In the genomic region with DNA sequence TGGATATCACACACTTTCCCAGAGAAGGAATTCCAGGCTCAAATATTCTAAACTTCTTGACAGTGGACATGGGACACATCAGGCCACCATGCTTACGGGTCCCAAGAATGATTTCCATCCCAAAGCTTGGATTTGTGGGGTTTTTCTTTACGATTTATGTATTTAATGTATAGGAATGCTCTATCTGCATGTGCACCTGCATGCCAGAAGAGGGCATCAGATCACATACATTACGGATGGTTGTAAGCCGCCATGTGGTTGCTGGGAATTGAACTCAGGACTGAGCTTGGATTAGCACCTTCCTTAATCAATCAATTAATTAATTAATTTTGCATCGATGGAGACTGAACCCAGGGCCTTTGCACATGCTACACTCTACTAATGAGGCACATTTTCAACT, we compare ENCODE assay signal across 38 mouse cellular contexts. TPM values are rescaled to one million over a fixed set of nuclear protein-coding genes. Genes with fewer than 3 reads are reported as not detected.
DNase-seq lines count a peak whose midpoint lies in the region; ATAC-seq and TF ChIP-seq lines count a peak whose summit lies in the region.
"Had no signal": no experiment of that assay in that cellular context is flagged by ENCODE, and none has a peak within 500 bp of the region (broad histone marks: within the 10 kb centered on the region; RNA-seq: fewer than 3 reads in every experiment).

No protein-coding gene starts in this region.

- H3K4me3 ChIP-seq in forebrain, postnatal 0 days (ENCODE audit: low read depth, low read length), result no peak overlapping the region
- no peak overlapping the region for H3K4me3 ChIP-seq in forebrain, embryonic 11.5 days (ENCODE audit: low read depth, low read length)
- no peak overlapping the region for H3K4me3 ChIP-seq in left cerebral cortex, adult 2 months
- H3K4me3 ChIP-seq in midbrain, postnatal 0 days (ENCODE audit: low read depth, low read length), result no peak overlapping the region
- no peak overlapping the region for H3K4me3 ChIP-seq in midbrain, embryonic 14.5 days (replicated peaks; ENCODE audit: low read depth, low read length)
- H3K4me3 ChIP-seq: embryonic facial prominence, embryonic 13.5 days; forebrain, embryonic 10.5 days; heart, embryonic 13.5 days; limb, embryonic 13.5 days; liver, embryonic 13.5 days; midbrain, embryonic 13.5 days; neural tube, embryonic 15.5 days had no signal

- peaks cover 12% of the 10 kb centered on the region for H3K36me3 ChIP-seq in forebrain, postnatal 0 days (ENCODE audit: insufficient read depth)
- peaks cover 15% of the 10 kb centered on the region; the same call in 1 of the 2 replicates for H3K36me3 ChIP-seq in forebrain, embryonic 11.5 days (ENCODE audit: control insufficient read depth, insufficient read depth, low read length)
- peaks cover under 1% of the 10 kb centered on the region; the same call in 1 of the 2 replicates for H3K36me3 ChIP-seq in midbrain, postnatal 0 days (ENCODE audit: insufficient read depth, low read length)
- H3K36me3 ChIP-seq in midbrain, embryonic 14.5 days (ENCODE audit: control insufficient read depth, insufficient read depth, low read length), result peaks cover 64% of the 10 kb centered on the region

- 93% methylated on average over 5 of the region's 5 CpGs for WGBS in forebrain, postnatal 0 days
- WGBS in forebrain, embryonic 11.5 days, result 95% methylated on average over 5 of the region's 5 CpGs
- WGBS in midbrain, postnatal 0 days, result 93% methylated on average over 5 of the region's 5 CpGs
- 93% methylated on average over 5 of the region's 5 CpGs for WGBS in midbrain, embryonic 14.5 days

- no peaks in the 10 kb centered on the region for H3K4me1 ChIP-seq in forebrain, postnatal 0 days (ENCODE audit: insufficient read depth)
- no peaks in the 10 kb centered on the region for H3K4me1 ChIP-seq in forebrain, embryonic 11.5 days (replicated peaks; ENCODE audit: control insufficient read depth, insufficient read depth, low read length)
- H3K4me1 ChIP-seq in midbrain, postnatal 0 days (ENCODE audit: insufficient read depth, low read length), result no peaks in the 10 kb centered on the region
- no peaks in the 10 kb centered on the region for H3K4me1 ChIP-seq in midbrain, embryonic 14.5 days (ENCODE audit: control insufficient read depth, insufficient read depth, low read length)
- H3K4me1 ChIP-seq: liver, embryonic 13.5 days; midbrain, embryonic 13.5 days; neural tube, embryonic 15.5 days had no signal

- DNase-seq in forebrain, postnatal 0 days, result no peak
- no peak for DNase-seq in forebrain, embryonic 11.5 days (ENCODE audit: low spot score)
- no peak for DNase-seq in left cerebral cortex, adult 2 months (ENCODE audit: extremely low spot score in 1 of 2, low spot score in 2 of 2)
- no peak for DNase-seq in left cerebral cortex, adult 8-10 months (ENCODE audit: low spot score in 2 of 2)
- no peak for DNase-seq in midbrain, postnatal 0 days (ENCODE audit: low spot score)
- no peak for DNase-seq in midbrain, embryonic 14.5 days
- DNase-seq in spleen, postnatal 10 days (ENCODE audit: low spot score in 2 of 2), result no peak
- DNase-seq: adrenal gland, adult 2 months; adrenal gland, postnatal 36 days; cerebellum, adult 18-20 months; cerebellum, postnatal 10 days; heart, postnatal 14 days; liver, embryonic 13.5 days; retina, postnatal 1 day had no signal

- 0 out of 2 replicates have a peak, but pooled peaks have one; percentile 28 for TF ChIP-seq CTCF in forebrain, postnatal 0 days (IDR thresholded peaks at IDR 0.05; ENCODE audit: low read depth)
- TF ChIP-seq CTCF in left cerebral cortex, adult 2 months (IDR thresholded peaks at IDR 0.05), result peak; percentile 10
- TF ChIP-seq CTCF in midbrain, postnatal 0 days (IDR thresholded peaks at IDR 0.05), result 0 out of 2 replicates have a peak, but pooled peaks have one; percentile 24

- H3K9me3 ChIP-seq in forebrain, postnatal 0 days (ENCODE audit: low read length), result no peaks in the 10 kb centered on the region
- no peaks in the 10 kb centered on the region for H3K9me3 ChIP-seq in forebrain, embryonic 11.5 days (ENCODE audit: control insufficient read depth, low read length)
- H3K9me3 ChIP-seq in midbrain, postnatal 0 days (ENCODE audit: low read length), result no peaks in the 10 kb centered on the region
- H3K9me3 ChIP-seq in midbrain, embryonic 14.5 days (ENCODE audit: control insufficient read depth, low read length), result no peaks in the 10 kb centered on the region
- H3K9me3 ChIP-seq: embryonic facial prominence, embryonic 13.5 days; forebrain, embryonic 10.5 days; heart, embryonic 13.5 days; limb, embryonic 13.5 days; liver, embryonic 13.5 days; midbrain, embryonic 13.5 days; neural tube, embryonic 15.5 days had no signal

- intact Hi-C loops in left cerebral cortex, adult 2 months (cut with DNase I), result loop anchor here (5.0 kb wide), 1 partner anchor 98 kb away; no protein-coding TSS in a partner anchor

- ATAC-seq in forebrain, postnatal 0 days, result no peak
- ATAC-seq in forebrain, embryonic 11.5 days (replicated peaks; ENCODE audit: low FRiP score), result no peak
- no peak for ATAC-seq in midbrain, postnatal 0 days (ENCODE audit: low FRiP score)
- ATAC-seq in midbrain, embryonic 14.5 days (ENCODE audit: low FRiP score, low TSS enrichment), result no peak
- ATAC-seq: activated CD4-positive, CD25-positive, alpha-beta regulatory T cell, adult 4 months; forebrain, embryonic 16.5 days; hindbrain, embryonic 16.5 days; midbrain, embryonic 13.5 days had no signal

- H3K9ac ChIP-seq in forebrain, postnatal 0 days, result no peak overlapping the region
- no peak overlapping the region for H3K9ac ChIP-seq in forebrain, embryonic 11.5 days (ENCODE audit: low read length)
- no peak overlapping the region for H3K9ac ChIP-seq in midbrain, postnatal 0 days (replicated peaks; ENCODE audit: low read length, poor library complexity, severe bottlenecking)
- H3K9ac ChIP-seq in midbrain, embryonic 14.5 days (replicated peaks; ENCODE audit: low read length), result no peak overlapping the region
- H3K9ac ChIP-seq: embryonic facial prominence, embryonic 13.5 days; heart, embryonic 13.5 days; limb, embryonic 13.5 days; liver, embryonic 13.5 days; midbrain, embryonic 13.5 days; neural tube, embryonic 15.5 days had no signal

- H3K4me2 ChIP-seq in forebrain, postnatal 0 days (ENCODE audit: low read depth), result no peak overlapping the region
- no peak overlapping the region for H3K4me2 ChIP-seq in forebrain, embryonic 11.5 days (ENCODE audit: low read depth, low read length, severe bottlenecking)
- H3K4me2 ChIP-seq in midbrain, postnatal 0 days (ENCODE audit: low read depth, low read length, poor library complexity, severe bottlenecking), result no peak overlapping the region
- H3K4me2 ChIP-seq in midbrain, embryonic 14.5 days (ENCODE audit: low read length), result no peak overlapping the region
- H3K4me2 ChIP-seq: embryonic facial prominence, embryonic 13.5 days; heart, embryonic 13.5 days; limb, embryonic 13.5 days; liver, embryonic 13.5 days; midbrain, embryonic 13.5 days; neural tube, embryonic 15.5 days had no signal

- no peaks in the 10 kb centered on the region for H3K27me3 ChIP-seq in forebrain, postnatal 0 days (ENCODE audit: insufficient read depth, low read length)
- no peaks in the 10 kb centered on the region for H3K27me3 ChIP-seq in forebrain, embryonic 11.5 days (ENCODE audit: control insufficient read depth, insufficient read depth, low read length)
- H3K27me3 ChIP-seq in midbrain, postnatal 0 days (ENCODE audit: insufficient read depth, low read length), result no peaks in the 10 kb centered on the region
- H3K27me3 ChIP-seq in midbrain, embryonic 14.5 days (ENCODE audit: control insufficient read depth, insufficient read depth, low read length), result no peaks in the 10 kb centered on the region
- H3K27me3 ChIP-seq: embryonic facial prominence, embryonic 13.5 days; heart, embryonic 13.5 days; limb, embryonic 13.5 days; liver, embryonic 13.5 days; midbrain, embryonic 13.5 days; neural tube, embryonic 15.5 days had no signal

- H3K27ac ChIP-seq in forebrain, postnatal 0 days (ENCODE audit: low read depth, low read length), result no peak overlapping the region
- H3K27ac ChIP-seq in forebrain, embryonic 11.5 days (ENCODE audit: low read depth, low read length), result no peak overlapping the region
- no peak overlapping the region for H3K27ac ChIP-seq in left cerebral cortex, adult 2 months
- H3K27ac ChIP-seq in midbrain, postnatal 0 days (ENCODE audit: low read depth, low read length), result no peak overlapping the region
- no peak overlapping the region for H3K27ac ChIP-seq in midbrain, embryonic 14.5 days (replicated peaks; ENCODE audit: low read depth, low read length)
- H3K27ac ChIP-seq: embryonic facial prominence, embryonic 13.5 days; forebrain, embryonic 10.5 days; heart, embryonic 13.5 days; limb, embryonic 13.5 days; liver, embryonic 13.5 days; macrophage; midbrain, embryonic 13.5 days; neural tube, embryonic 15.5 days had no signal

RNA-seq across cellular contexts. Expression of a gene that starts 30.0 kb away (rescaled TPM):
- 3.0 and 3.3 TPM in 2 replicates for total RNA-seq in forebrain, postnatal 0 days (2014; rRNA removed)
- polyA plus RNA-seq in forebrain, postnatal 0 days (2015; fragmentation: Nextera tagmentation; extraction: Ambion mirVana), result 1.8 and 2.5 TPM in 2 replicates
- 109 and 114 TPM in 2 replicates for polyA plus RNA-seq in forebrain, embryonic 11.5 days (2014; fragmentation: Nextera tagmentation; extraction: Ambion mirVana)
- total RNA-seq in left cerebral cortex, adult 2 months (2021), result under 1 TPM; 0.23 to 0.45 TPM
- under 1 TPM in 1 of 4 experiments, not detected in 3; 0.20 TPM for total RNA-seq in left cerebral cortex, adult 8-10 months (2022)
- 2.2 and 3.2 TPM in 2 replicates for total RNA-seq in midbrain, postnatal 0 days (2014; rRNA removed)
- 1.2 and 1.3 TPM in 2 replicates for polyA plus RNA-seq in midbrain, postnatal 0 days (2015; fragmentation: Nextera tagmentation; extraction: Ambion mirVana)
- polyA plus RNA-seq in midbrain, embryonic 14.5 days (2014; fragmentation: Nextera tagmentation; extraction: Ambion mirVana), result 10.7 and 11.1 TPM in 2 replicates
- total RNA-seq: common myeloid progenitor, adult 5-6 weeks; gastrocnemius, adult 8-10 months; layer of hippocampus, adult 18-20 months had no signal
- polyA plus RNA-seq: macrophage; spleen, adult 2 months had no signal

RNA-seq across cellular contexts. Expression of a gene that starts 48.7 kb away (rescaled TPM):
- total RNA-seq in forebrain, postnatal 0 days (2014; rRNA removed), result not detected in 2 replicates
- not detected in 2 replicates for polyA plus RNA-seq in forebrain, postnatal 0 days (2015; fragmentation: Nextera tagmentation; extraction: Ambion mirVana)
- polyA plus RNA-seq in forebrain, embryonic 11.5 days (2014; fragmentation: Nextera tagmentation; extraction: Ambion mirVana), result not detected in 2 replicates
- not detected for total RNA-seq in left cerebral cortex, adult 2 months (2021)
- total RNA-seq in left cerebral cortex, adult 8-10 months (2022), result not detected
- total RNA-seq in midbrain, postnatal 0 days (2014; rRNA removed), result not detected in 2 replicates
- polyA plus RNA-seq in midbrain, postnatal 0 days (2015; fragmentation: Nextera tagmentation; extraction: Ambion mirVana), result not detected in 2 replicates
- not detected in 2 replicates for polyA plus RNA-seq in midbrain, embryonic 14.5 days (2014; fragmentation: Nextera tagmentation; extraction: Ambion mirVana)
- total RNA-seq: adrenal gland, adult 2 months; adrenal gland, postnatal 36 days; common myeloid progenitor, adult 5-6 weeks; gastrocnemius, adult 8-10 months; gastrocnemius, postnatal 4 days; heart, adult 8-10 months; heart, postnatal 14 days; layer of hippocampus, adult 18-20 months; layer of hippocampus, postnatal 10 days; left cerebral cortex, adult 18-20 months; left cerebral cortex, postnatal 36 days; megakaryocyte-erythroid progenitor cell, adult 5-6 weeks had no signal
- polyA plus RNA-seq: activated CD4-positive, CD25-positive, alpha-beta regulatory T cell, adult 4 months; adrenal gland, adult 2 months; brain, embryonic 14.5 days; embryonic facial prominence, embryonic 13.5 days; forebrain, embryonic 16.5 days; heart, embryonic 13.5 days; hindbrain, embryonic 11.5 days; hindbrain, embryonic 16.5 days; kidney, embryonic 14.5 days; limb, embryonic 13.5 days; liver, embryonic 13.5 days; lung, embryonic 16.5 days; macrophage; midbrain, embryonic 13.5 days; neural tube, embryonic 15.5 days; spleen, adult 2 months had no signal

RNA-seq across cellular contexts. Expression of a gene that starts 59.0 kb away (rescaled TPM):
- total RNA-seq in forebrain, postnatal 0 days (2014; rRNA removed), result 36.5 and 36.7 TPM in 2 replicates
- polyA plus RNA-seq in forebrain, postnatal 0 days (2015; fragmentation: Nextera tagmentation; extraction: Ambion mirVana), result 112 and 120 TPM in 2 replicates
- 39.4 and 41.4 TPM in 2 replicates for polyA plus RNA-seq in forebrain, embryonic 11.5 days (2014; fragmentation: Nextera tagmentation; extraction: Ambion mirVana)
- total RNA-seq in left cerebral cortex, adult 2 months (2021), result 100 to 1,000 TPM; 102 to 103 TPM
- total RNA-seq in left cerebral cortex, adult 8-10 months (2022), result 100 to 1,000 TPM in 3 of 4 experiments, 10 to 100 TPM in 1; 98.4 to 106 (median 103) TPM
- total RNA-seq in midbrain, postnatal 0 days (2014; rRNA removed), result 23.2 and 38.6 TPM in 2 replicates
- 114 TPM in 2 replicates for polyA plus RNA-seq in midbrain, postnatal 0 days (2015; fragmentation: Nextera tagmentation; extraction: Ambion mirVana)
- 45.3 and 77.5 TPM in 2 replicates for polyA plus RNA-seq in midbrain, embryonic 14.5 days (2014; fragmentation: Nextera tagmentation; extraction: Ambion mirVana)
